Mouse (Mus musculus) limb, embryonic 14.5 days (tissue): ENCODE data around the gene Mbnl1. TPM values are rescaled to one million over a fixed set of nuclear protein-coding genes. Genes with fewer than 3 reads are reported as not detected.

Experiments
- ATAC-seq: fragments of 200-750 bp; cut with Nextera tagmentation; 2 replicates; pipeline ENCODE4 v1.8.0; 2017; ENCODE audit warnings: low read depth, moderate number of reproducible peaks, moderate TSS enrichment; ENCODE audit not compliant: low FRiP score
- DNase-seq: peaks from one replicate; pipeline ENCODE4 v3.0.0-alpha.2; 2015; ENCODE audit warnings: low spot score
- H3K27ac ChIP-seq: fragments of 300-500 bp; sonication (generic); replicated peaks from 2 replicates; pipeline ENCODE4 v1.5.1; 2014; ENCODE audit warnings: low read depth, mild to moderate bottlenecking, low read length, moderate library complexity, mixed read lengths
- H3K27me3 ChIP-seq: fragments of 300-500 bp; sonication (generic); 2 replicates; pipeline ENCODE4 v1.6.1; 2014; ENCODE audit warnings: low read length, mixed read lengths; ENCODE audit not compliant: control insufficient read depth, insufficient read depth
- H3K36me3 ChIP-seq: fragments of 300-500 bp; sonication (generic); 2 replicates; pipeline ENCODE4 v1.6.1; 2014; ENCODE audit warnings: mild to moderate bottlenecking, low read length, moderate library complexity, mixed read lengths; ENCODE audit not compliant: control insufficient read depth, insufficient read depth
- H3K4me1 ChIP-seq: fragments of 300-500 bp; sonication (generic); 2 replicates; pipeline ENCODE4 v1.6.1; 2014; ENCODE audit warnings: antibody characterized with exemption, low read length, mixed read lengths; ENCODE audit not compliant: control insufficient read depth, insufficient read depth
- H3K4me2 ChIP-seq: fragments of 300-500 bp; sonication (generic); replicated peaks from 2 replicates; pipeline ENCODE4 v1.6.1; 2014; ENCODE audit warnings: low read depth, mild to moderate bottlenecking, low read length, moderate library complexity; ENCODE audit not compliant: severe bottlenecking
- H3K4me3 ChIP-seq: fragments of 300-500 bp; sonication (generic); replicated peaks from 2 replicates; pipeline ENCODE4 v1.5.1; 2014; ENCODE audit warnings: low read length
- H3K9ac ChIP-seq: fragments of 300-500 bp; sonication (generic); 2 replicates; pipeline ENCODE4 v1.6.1; 2014; ENCODE audit warnings: mild to moderate bottlenecking, low read depth, low read length, moderate library complexity; ENCODE audit not compliant: severe bottlenecking
- H3K9me3 ChIP-seq: fragments of 300-500 bp; sonication (generic); 2 replicates; pipeline ENCODE4 v1.6.1; 2016; ENCODE audit warnings: low read length; ENCODE audit not compliant: control insufficient read depth
- POLR2A ChIP-seq: fragments of 200-500 bp; IDR thresholded peaks from 2 replicates; pipeline ENCODE4 v1.8.0; 2012; ENCODE audit warnings: inconsistent platforms, mild to moderate bottlenecking, moderate library complexity, borderline replicate concordance; ENCODE audit not compliant: insufficient read depth, insufficient read length; ENCODE audit errors: extremely low read depth
- WGBS: fragments of 180-500 bp; shearing (Covaris S2); extraction: QIAGEN DNeasy Blood & Tissue Kit; methylation state at CpG from one replicate; pipeline ENCODE4 v1.1.7; 2014; 5-methylcytosine and 5-hydroxymethylcytosine counted together
- polyA plus RNA-seq, 2 experiments: library from polyadenylated mRNA; depleted of rRNA in 1 of 2; stranded (reverse) in 1 of 2; unstranded in 1 of 2; fragments of >200 nt; fragmentation: Nextera tagmentation in 1 of 2; extraction: Ambion mirVana in 1 of 2; gene quantifications; 2 replicates each; pipeline versions ENCODE4 v1.2.1 to v1.2.3; 2012 to 2014

Gene Mbnl1
- polyA plus RNA-seq, 2 experiments, result 40.2 to 124 TPM

DNA sequence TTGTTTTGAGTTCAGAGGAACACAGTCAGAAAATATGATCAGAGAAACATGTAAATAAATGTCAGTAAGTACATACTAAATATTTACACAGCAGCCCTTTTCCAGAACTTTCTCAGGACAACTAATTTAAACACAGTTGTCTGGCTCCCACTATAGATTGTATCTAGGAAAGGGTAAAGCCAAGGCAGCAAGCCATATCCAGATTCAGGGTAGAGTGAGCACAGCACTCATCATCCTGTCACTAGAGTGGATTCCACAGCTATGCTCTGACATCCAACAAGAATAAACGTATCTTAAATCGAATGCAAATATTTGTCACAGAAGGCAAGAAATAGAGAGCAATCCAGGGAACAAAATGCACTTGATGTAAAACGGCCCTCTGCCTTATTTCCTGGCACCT is 165.9 kb downstream of the Mbnl1 start:
- H3K9me3 ChIP-seq, result no peaks in the 10 kb centered on the region
- no peak overlapping the region for H3K27ac ChIP-seq
- H3K4me1 ChIP-seq, result no peaks in the 10 kb centered on the region
- H3K27me3 ChIP-seq, result no peaks in the 10 kb centered on the region
- no peak overlapping the region for H3K4me2 ChIP-seq
- ATAC-seq (no peak), DNase-seq (no peak)
- 67% methylated on average over 3 of the region's 3 CpGs for WGBS
- H3K36me3 ChIP-seq, result no peaks in the 10 kb centered on the region
- H3K9ac ChIP-seq, result no peak overlapping the region
- H3K4me3 ChIP-seq, result no peak overlapping the region
- TF ChIP-seq POLR2A, result no peak

DNA sequence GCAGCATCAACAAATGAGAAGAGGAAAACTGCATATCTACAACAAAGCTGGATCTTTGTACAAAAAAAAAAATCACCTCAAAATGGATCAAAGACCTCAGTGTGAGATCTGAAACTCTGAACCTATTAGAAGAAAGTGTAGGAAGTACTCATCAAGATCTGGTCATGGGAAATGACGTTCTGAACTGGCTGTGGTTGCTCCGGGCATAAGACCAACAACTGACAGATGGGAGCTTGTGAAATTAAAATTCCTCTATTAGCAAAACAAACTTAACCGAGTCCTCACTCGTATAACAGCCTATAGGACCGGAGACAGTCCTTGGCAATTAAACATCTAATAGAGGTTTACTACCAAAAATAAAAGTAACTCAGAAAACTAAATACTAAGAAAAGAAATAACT is 166.5 kb downstream of the Mbnl1 start:
- no peak overlapping the region for H3K9ac ChIP-seq

DNA sequence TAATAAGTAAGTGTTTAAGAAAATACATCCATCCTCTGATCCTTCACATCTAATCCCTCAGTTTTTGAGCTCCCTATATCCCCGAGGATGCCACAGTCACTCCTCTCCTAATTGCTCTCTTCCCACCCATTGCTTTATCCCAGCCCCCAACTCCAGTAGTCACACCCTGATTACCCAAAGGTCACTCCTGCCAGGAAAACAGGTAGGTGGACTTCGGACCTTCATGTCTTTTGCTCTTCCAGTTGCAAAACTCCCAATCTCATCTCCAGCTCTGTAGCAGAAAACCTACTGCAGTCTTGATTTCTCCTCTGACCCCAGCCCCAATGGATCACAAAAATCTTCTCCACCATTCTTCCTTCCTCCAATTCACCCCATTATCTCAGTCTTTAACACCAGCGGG is 169.6 kb downstream of the Mbnl1 start:
- no peak for ATAC-seq
- TF ChIP-seq POLR2A, result no peak
- no peak for DNase-seq
- WGBS, result 82% methylated on average over 3 of the region's 3 CpGs
- Histone ChIP-seq H3K36me3 (no peaks in the 10 kb centered on the region), H3K9ac (no peak overlapping the region), H3K4me3 (no peak overlapping the region), H3K4me2 (no peak overlapping the region), H3K27me3 (no peaks in the 10 kb centered on the region), H3K27ac (no peak overlapping the region), H3K9me3 (no peaks in the 10 kb centered on the region), H3K4me1 (no peaks in the 10 kb centered on the region)

More for the DNA sequence above, 166.5 kb downstream of the Mbnl1 start:
- TF ChIP-seq POLR2A, result no peak
- DNase-seq (no peak), ATAC-seq (no peak)
- WGBS, result 31% methylated on average over 5 of the region's 5 CpGs
- Histone ChIP-seq H3K27me3 (no peaks in the 10 kb centered on the region), H3K27ac (no peak overlapping the region), H3K4me3 (no peak overlapping the region), H3K9me3 (no peaks in the 10 kb centered on the region), H3K4me2 (no peak overlapping the region), H3K4me1 (no peaks in the 10 kb centered on the region), H3K36me3 (no peaks in the 10 kb centered on the region)

DNA sequence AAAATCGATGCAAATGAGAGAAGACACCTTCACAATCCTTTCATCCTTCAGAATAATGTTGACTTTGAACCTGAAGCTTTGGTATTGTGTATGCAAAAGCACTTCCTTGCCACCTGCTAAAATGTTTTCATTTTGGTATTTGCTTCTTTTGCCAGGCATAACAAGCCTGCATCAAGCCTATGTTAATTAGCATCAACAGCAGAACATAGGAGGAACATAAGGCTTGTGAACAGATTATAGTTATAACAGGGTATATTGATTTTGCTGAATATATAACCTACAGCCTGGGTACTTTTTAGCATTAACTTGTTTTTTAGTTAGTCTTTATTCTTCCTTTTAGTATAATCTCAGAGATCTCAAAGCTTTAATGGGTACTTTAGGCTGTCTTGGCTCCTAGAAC is 172.9 kb downstream of the Mbnl1 start:
- TF ChIP-seq POLR2A, result no peak
- Histone ChIP-seq H3K36me3 (no peaks in the 10 kb centered on the region), H3K27ac (no peak overlapping the region), H3K4me2 (no peak overlapping the region), H3K4me1 (no peaks in the 10 kb centered on the region), H3K9ac (no peak overlapping the region), H3K9me3 (no peaks in the 10 kb centered on the region), H3K27me3 (no peaks in the 10 kb centered on the region), H3K4me3 (no peak overlapping the region)
- WGBS, result 84% methylated on average over 1 of the region's 1 CpGs
- DNase-seq (no peak), ATAC-seq (no peak)

DNA sequence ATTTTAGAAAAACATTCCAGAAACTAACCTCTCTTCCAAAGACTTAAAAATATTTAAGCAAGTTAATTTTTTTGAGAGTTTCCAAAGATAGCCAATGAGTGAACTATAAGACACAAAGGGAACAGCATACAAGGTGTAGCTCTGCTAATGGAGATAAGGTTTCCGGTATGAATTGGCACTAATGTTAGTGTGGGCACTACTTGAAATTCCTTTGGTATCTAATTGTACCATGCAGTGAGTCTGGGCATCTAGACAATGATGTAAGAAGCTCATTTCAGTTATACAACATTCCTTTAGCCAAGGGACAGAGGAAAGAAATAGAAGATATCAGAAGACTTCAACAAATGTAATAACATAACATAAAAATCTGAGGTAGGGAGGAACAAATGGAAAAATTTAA is 175.7 kb downstream of the Mbnl1 start:
- no peaks in the 10 kb centered on the region for H3K27me3 ChIP-seq
- H3K4me1 ChIP-seq, result no peaks in the 10 kb centered on the region
- no peak overlapping the region for H3K4me3 ChIP-seq
- H3K36me3 ChIP-seq, result no peaks in the 10 kb centered on the region
- DNase-seq (no peak), ATAC-seq (no peak)
- H3K4me2 ChIP-seq, result no peak overlapping the region
- TF ChIP-seq POLR2A, result no peak
- 93% methylated on average over 1 of the region's 1 CpGs for WGBS
- no peak overlapping the region for H3K27ac ChIP-seq
- no peaks in the 10 kb centered on the region for H3K9me3 ChIP-seq
- H3K9ac ChIP-seq, result no peak overlapping the region

DNA sequence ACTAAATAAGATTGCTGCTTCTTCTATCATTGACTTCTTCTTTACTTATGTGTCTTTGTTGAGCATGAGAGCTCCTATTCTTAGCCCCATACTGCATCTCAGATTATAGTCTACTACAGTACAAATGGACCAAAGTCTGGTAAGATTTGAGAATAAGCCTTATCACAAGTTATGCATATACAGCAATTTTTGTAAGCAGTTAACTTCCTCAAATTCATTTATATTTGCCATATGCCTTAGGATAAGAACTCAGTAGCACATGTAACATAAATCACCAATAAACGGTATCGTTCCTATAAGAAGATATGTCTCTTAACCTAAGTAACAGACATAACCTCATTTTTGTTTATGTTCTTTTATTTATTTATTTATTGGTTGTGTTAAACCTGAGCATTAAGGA is 188.1 kb downstream of the Mbnl1 start:
- TF ChIP-seq POLR2A, result no peak
- Histone ChIP-seq H3K4me1 (no peaks in the 10 kb centered on the region), H3K9me3 (no peaks in the 10 kb centered on the region), H3K36me3 (no peaks in the 10 kb centered on the region), H3K27ac (no peak overlapping the region), H3K9ac (no peak overlapping the region), H3K4me2 (no peak overlapping the region), H3K27me3 (no peaks in the 10 kb centered on the region), H3K4me3 (no peak overlapping the region)
- WGBS, result 92% methylated on average over 2 of the region's 2 CpGs
- no peak for DNase-seq
- no peak for ATAC-seq
